Mouse (Mus musculus): Measurements from ENCODE around the gene Kctd21.

The Kctd21 gene

GRCm38 (mm10) chr7:97331726-97332666 lies at the start of gene Kctd21, which contains the start of gene Usp35:
Gene Kctd21 (plus strand): TSS chr7:97332327.
Gene Usp35 (minus strand): TSS chr7:97332020.
- DNase-seq (ENCODE audit: low read depth) = peak; percentile 83

- DNase-seq (ENCODE audit: low read depth) = no peak
Observed at GRCm38 (mm10) chr7:97296986-97297385, 35.1 kb upstream of the Kctd21 start.

GRCm38 (mm10) chr7:97297466-97297865 lies 34.7 kb upstream of the Kctd21 start:
- DNase-seq (ENCODE audit: low read depth) = peak; percentile 74

- no peak for DNase-seq (ENCODE audit: low read depth)
Observed at GRCm38 (mm10) chr7:97298279-97298678, 33.8 kb upstream of the Kctd21 start.

- no peak for DNase-seq (ENCODE audit: low read depth)
Observed at GRCm38 (mm10) chr7:97298943-97299342, 33.2 kb upstream of the Kctd21 start.

- no peak for DNase-seq (ENCODE audit: low read depth)
Observed at GRCm38 (mm10) chr7:97300914-97301313, 31.2 kb upstream of the Kctd21 start.

GRCm38 (mm10) chr7:97301321-97301720 lies 30.8 kb upstream of the Kctd21 start:
- no peak for DNase-seq (ENCODE audit: low read depth)

GRCm38 (mm10) chr7:97302261-97302660 lies 29.9 kb upstream of the Kctd21 start:
- DNase-seq (ENCODE audit: low read depth) = no peak

- DNase-seq (ENCODE audit: low read depth) = no peak
Observed at GRCm38 (mm10) chr7:97302876-97303275, 29.3 kb upstream of the Kctd21 start.

- no peak for DNase-seq (ENCODE audit: low read depth)
Observed at GRCm38 (mm10) chr7:97303614-97304013, 28.5 kb upstream of the Kctd21 start.

- DNase-seq (ENCODE audit: low read depth) = no peak
Observed at GRCm38 (mm10) chr7:97304471-97304870, 27.7 kb upstream of the Kctd21 start.

- no peak for DNase-seq (ENCODE audit: low read depth)
Observed at GRCm38 (mm10) chr7:97305206-97305605, 26.9 kb upstream of the Kctd21 start.

GRCm38 (mm10) chr7:97306813-97307212 lies 25.3 kb upstream of the Kctd21 start:
- DNase-seq (ENCODE audit: low read depth) = no peak

- no peak for DNase-seq (ENCODE audit: low read depth)
Observed at GRCm38 (mm10) chr7:97307546-97307945, 24.6 kb upstream of the Kctd21 start.

- no peak for DNase-seq (ENCODE audit: low read depth)
Observed at GRCm38 (mm10) chr7:97309461-97310340, 22.4 kb upstream of the Kctd21 start.

GRCm38 (mm10) chr7:97310341-97310635 lies 21.8 kb upstream of the Kctd21 start:
- no peak for DNase-seq (ENCODE audit: low read depth)

GRCm38 (mm10) chr7:97311620-97312019 lies 20.5 kb upstream of the Kctd21 start:
- DNase-seq (ENCODE audit: low read depth) = no peak

GRCm38 (mm10) chr7:97312196-97312595 lies 19.9 kb upstream of the Kctd21 start:
- DNase-seq (ENCODE audit: low read depth) = no peak

- DNase-seq (ENCODE audit: low read depth) = no peak
Observed at GRCm38 (mm10) chr7:97312856-97313255, 19.3 kb upstream of the Kctd21 start.

- DNase-seq (ENCODE audit: low read depth) = no peak
Observed at GRCm38 (mm10) chr7:97313364-97313995, 18.6 kb upstream of the Kctd21 start.

- no peak for DNase-seq (ENCODE audit: low read depth)
Observed at GRCm38 (mm10) chr7:97314646-97315045, 17.5 kb upstream of the Kctd21 start.

- DNase-seq (ENCODE audit: low read depth) = no peak
Observed at GRCm38 (mm10) chr7:97315656-97316055, 16.5 kb upstream of the Kctd21 start.

All from c-Kit-positive CD71-positive TER-119-negative erythroid progenitor cells, embryonic 14.5 days (primary cell).